In genomic region chr1:51617502-51618251, GRCm38 (mm10) we compare ENCODE assay signal across 11 mouse cellular contexts.
A peak's percentile ranks its signal among the peaks of the same experiment; 100 is the strongest.
DNase-seq lines count a peak whose midpoint lies in the region; ATAC-seq lines count a peak whose summit lies in the region.
"Had no signal": no experiment of that assay in that cellular context is flagged by ENCODE, and none has a peak within 500 bp of the region (broad histone marks: within the 10 kb centered on the region; RNA-seq: fewer than 3 reads in every experiment).

No protein-coding gene starts in this region.

- peak; percentile 51 for DNase-seq in cerebellum, adult 11-12 months
- DNase-seq in cerebellum, postnatal 4 days (ENCODE audit: low spot score in 2 of 2): no peak
- DNase-seq in cerebellum, postnatal 36 days: peak; percentile 44 to 52
- no peak for DNase-seq in midbrain, embryonic 11.5 days (ENCODE audit: low spot score, missing footprints)
- DNase-seq in left cerebral cortex, postnatal 14 days (ENCODE audit: low spot score in 2 of 2): no peak
- no peak for DNase-seq in heart, postnatal 36 days
- DNase-seq in gastrocnemius, adult 8-10 months (ENCODE audit: low spot score in 2 of 2): no peak

- H3K36me3 ChIP-seq in hindbrain, embryonic 16.5 days (ENCODE audit: control insufficient read depth, insufficient read depth, low read length): no peaks in the 10 kb centered on the region
- no peaks in the 10 kb centered on the region for H3K36me3 ChIP-seq in midbrain, embryonic 11.5 days (ENCODE audit: control insufficient read depth, insufficient read depth, low read length)
- H3K36me3 ChIP-seq: embryonic facial prominence, embryonic 12.5 days; heart, embryonic 15.5 days; liver, embryonic 15.5 days had no signal

- no peaks in the 10 kb centered on the region for H3K27me3 ChIP-seq in hindbrain, embryonic 16.5 days (replicated peaks; ENCODE audit: control insufficient read depth, insufficient read depth, low read length)
- H3K27me3 ChIP-seq in midbrain, embryonic 11.5 days (ENCODE audit: control insufficient read depth, insufficient read depth, low read length): peaks cover 5% of the 10 kb centered on the region; the same call in 1 of the 2 replicates
- H3K27me3 ChIP-seq: heart, embryonic 15.5 days; liver, embryonic 15.5 days had no signal

- H3K4me1 ChIP-seq in hindbrain, embryonic 16.5 days (ENCODE audit: control insufficient read depth, insufficient read depth, low read depth, low read length): peaks cover 17% of the 10 kb centered on the region
- peaks cover 18% of the 10 kb centered on the region for H3K4me1 ChIP-seq in midbrain, embryonic 11.5 days (ENCODE audit: control insufficient read depth, insufficient read depth, low read length)
- H3K4me1 ChIP-seq: heart, embryonic 15.5 days; liver, embryonic 15.5 days had no signal

- H3K4me3 ChIP-seq in hindbrain, embryonic 16.5 days (ENCODE audit: low read length): no peak overlapping the region
- no peak overlapping the region for H3K4me3 ChIP-seq in midbrain, embryonic 11.5 days (ENCODE audit: low read depth, low read length)
- H3K4me3 ChIP-seq: embryonic facial prominence, embryonic 12.5 days; heart, embryonic 15.5 days; liver, embryonic 15.5 days had no signal

- peak; percentile 79 for ATAC-seq in hindbrain, embryonic 16.5 days
- ATAC-seq in midbrain, embryonic 11.5 days (ENCODE audit: low FRiP score): peak; percentile 64; the same call in 1 of the 2 replicates

- WGBS in hindbrain, embryonic 16.5 days: 16% methylated on average over 13 of the region's 13 CpGs
- 43% methylated on average over 13 of the region's 13 CpGs for WGBS in midbrain, embryonic 11.5 days

- intact Hi-C loops in left cerebral cortex, postnatal 14 days (cut with DNase I): no loop called here
- intact Hi-C loops in heart, postnatal 36 days (cut with DNase I): no loop called here

- H3K27ac ChIP-seq in hindbrain, embryonic 16.5 days (ENCODE audit: low read depth, low read length): peak overlapping the region; percentile 15
- no peak overlapping the region for H3K27ac ChIP-seq in midbrain, embryonic 11.5 days (ENCODE audit: low read depth, low read length)
- H3K27ac ChIP-seq: embryonic facial prominence, embryonic 12.5 days; heart, embryonic 15.5 days; liver, embryonic 15.5 days had no signal

- H3K9me3 ChIP-seq in hindbrain, embryonic 16.5 days (ENCODE audit: control insufficient read depth, low read length): no peaks in the 10 kb centered on the region
- H3K9me3 ChIP-seq in midbrain, embryonic 11.5 days (ENCODE audit: control insufficient read depth, low read length): no peaks in the 10 kb centered on the region
- H3K9me3 ChIP-seq: embryonic facial prominence, embryonic 12.5 days; heart, embryonic 15.5 days; liver, embryonic 15.5 days had no signal

- H3K4me2 ChIP-seq in hindbrain, embryonic 16.5 days (ENCODE audit: low read length): no peak overlapping the region; the same call in 1 of the 2 replicates
- no peak overlapping the region for H3K4me2 ChIP-seq in midbrain, embryonic 11.5 days
- H3K4me2 ChIP-seq: embryonic facial prominence, embryonic 12.5 days; heart, embryonic 15.5 days; liver, embryonic 15.5 days had no signal

- H3K9ac ChIP-seq in hindbrain, embryonic 16.5 days (ENCODE audit: low read depth, low read length): no peak overlapping the region
- H3K9ac ChIP-seq in midbrain, embryonic 11.5 days (ENCODE audit: low read length): peak overlapping the region; percentile 26
- H3K9ac ChIP-seq: embryonic facial prominence, embryonic 12.5 days; heart, embryonic 15.5 days; liver, embryonic 15.5 days had no signal

Comparison
In these comparisons a context has a peak if more than half of its experiments do, and no peak if none do; other contexts are left out.
1. DNase-seq: peak in cerebellum, adult 11-12 months (single experiment) and cerebellum, postnatal 36 days (2 of 2); none in cerebellum, postnatal 4 days (0 of 2), midbrain, embryonic 11.5 days (single experiment), left cerebral cortex, postnatal 14 days (0 of 2), heart, postnatal 36 days (0 of 2) and gastrocnemius, adult 8-10 months (0 of 2).